Mouse (Mus musculus): ENCODE results near the gene Litaf. TPM values are rescaled to one million over a fixed set of nuclear protein-coding genes. Genes with fewer than 3 reads are reported as not detected.

Gene Litaf
- total RNA-seq, 2 experiments from 2014 or later = 10.0 to 10.1 TPM

DNA sequence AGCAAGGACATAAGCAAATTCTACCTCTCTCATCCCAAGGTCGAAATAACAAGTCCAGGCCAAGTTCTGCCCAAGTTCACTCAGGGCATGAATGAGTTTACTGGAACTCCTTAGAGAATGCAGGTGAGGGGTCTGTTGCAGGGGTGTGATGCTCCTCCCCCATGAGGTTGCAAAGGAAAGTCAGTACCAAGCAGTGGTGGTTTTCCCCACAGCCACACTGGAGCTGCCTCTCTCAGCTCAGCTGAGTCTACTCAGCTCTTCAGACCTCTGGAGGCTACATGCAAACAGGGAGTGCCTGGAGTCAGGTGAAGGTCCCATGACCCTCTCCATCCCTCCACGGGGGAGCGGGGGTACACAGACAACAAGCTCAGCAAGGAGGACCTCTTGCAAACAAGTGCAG lies 108.2 kb downstream of the Litaf start:
- DNase-seq = no peak

DNA sequence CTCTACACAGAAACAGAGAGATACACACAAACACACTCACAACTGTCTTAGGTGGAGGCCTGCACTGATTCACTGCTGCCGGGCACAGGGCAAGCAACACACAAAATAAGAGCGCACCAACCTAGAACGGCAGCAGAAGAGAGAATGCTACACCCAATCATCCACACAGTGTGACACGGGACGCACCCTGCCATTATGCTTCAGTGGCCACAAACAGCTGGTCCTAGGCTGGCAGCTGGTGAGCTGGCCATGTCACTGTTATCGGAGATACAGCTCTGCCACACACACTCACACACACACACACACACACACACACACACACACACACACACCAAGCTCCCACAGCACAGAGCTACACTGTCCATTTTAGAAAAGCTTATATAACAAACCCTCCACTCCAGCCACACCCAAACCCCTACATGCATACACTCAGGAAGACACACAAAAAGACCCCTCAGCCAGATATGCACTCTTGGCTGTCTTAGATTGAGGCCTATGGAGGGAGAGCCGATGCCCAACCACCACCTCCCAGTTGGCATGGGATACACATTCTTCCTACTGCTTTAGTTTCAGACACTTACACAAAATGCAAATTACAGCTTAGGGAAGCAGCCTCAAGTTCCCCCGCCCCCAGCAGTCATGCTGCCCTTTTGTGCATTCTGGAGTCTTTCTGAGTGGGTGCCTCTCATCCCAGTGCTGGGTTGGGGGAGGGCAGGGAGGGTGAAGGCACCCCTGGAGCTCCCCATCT lies 108.8 kb downstream of the Litaf start:
- DNase-seq = no peak

DNA sequence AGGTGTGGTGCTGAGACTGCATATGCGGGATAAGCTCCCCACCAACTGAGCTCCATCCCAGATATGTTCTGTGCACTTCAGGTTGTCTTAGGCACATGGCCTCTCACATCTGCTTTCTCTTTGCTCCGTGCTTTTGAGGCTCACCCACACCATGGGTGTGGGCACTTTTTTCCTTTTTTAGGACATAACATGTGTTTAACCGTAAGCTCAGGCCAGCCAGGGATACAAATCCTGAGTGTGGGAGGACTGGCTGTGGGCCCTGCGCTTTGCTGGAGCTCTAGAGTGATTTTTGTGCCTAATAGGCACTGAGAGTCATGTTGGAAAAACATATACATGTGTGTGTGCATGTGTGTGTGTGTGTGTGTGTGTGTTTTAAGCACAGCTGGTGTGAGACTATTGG lies 110.9 kb downstream of the Litaf start:
- no peak for DNase-seq

GRCm38 (mm10) chr16:10952881-10953280 lies 113.1 kb downstream of the Litaf start:
- no peak for DNase-seq

DNA sequence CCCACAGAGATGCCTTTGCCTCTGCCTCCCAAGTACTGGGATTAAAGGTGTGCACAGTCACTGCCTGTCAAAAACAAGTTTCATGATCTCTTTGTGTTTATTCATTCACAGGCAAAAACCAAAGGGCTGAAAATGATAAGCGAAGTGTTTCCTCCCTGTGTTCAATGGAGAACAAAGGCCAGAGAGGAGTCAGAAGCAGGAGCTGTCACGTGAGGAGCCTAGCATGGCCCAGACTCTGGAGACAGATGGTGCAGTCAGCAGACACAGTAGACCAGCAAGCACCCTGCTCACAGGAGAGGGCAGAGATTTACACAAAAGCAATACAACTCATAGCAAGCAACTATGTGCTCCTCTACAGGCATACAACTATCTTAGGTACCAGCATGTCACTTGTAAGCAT lies 113.9 kb downstream of the Litaf start:
- no peak for DNase-seq

GRCm38 (mm10) chr16:10951581-10951980 lies 114.4 kb downstream of the Litaf start:
- DNase-seq = no peak

GRCm38 (mm10) chr16:10950539-10950938 lies 115.4 kb downstream of the Litaf start:
- DNase-seq = no peak

DNA sequence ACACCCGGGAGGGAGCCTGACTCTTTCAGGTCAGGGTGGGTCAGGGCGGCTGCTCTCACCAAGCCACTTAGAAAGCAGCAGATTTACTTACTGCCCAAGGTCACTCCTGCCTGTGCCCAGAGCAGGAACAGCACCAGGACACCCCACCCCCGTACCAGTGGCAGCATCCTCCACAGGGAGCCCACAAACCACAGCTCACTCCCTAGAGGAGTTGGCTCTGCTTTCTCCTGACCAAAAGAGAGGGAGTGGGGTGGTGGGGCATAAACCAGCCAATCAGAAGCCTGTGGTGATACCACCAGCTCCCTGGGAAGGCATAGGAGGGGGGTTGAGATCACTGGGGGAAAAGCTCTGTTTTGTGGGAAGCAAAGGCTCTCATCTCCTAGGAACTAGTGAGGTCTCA lies 118.2 kb downstream of the Litaf start:
- DNase-seq = no peak

GRCm38 (mm10) chr16:10945381-10946127 lies 120.4 kb downstream of the Litaf start:
- DNase-seq = no peak

DNA sequence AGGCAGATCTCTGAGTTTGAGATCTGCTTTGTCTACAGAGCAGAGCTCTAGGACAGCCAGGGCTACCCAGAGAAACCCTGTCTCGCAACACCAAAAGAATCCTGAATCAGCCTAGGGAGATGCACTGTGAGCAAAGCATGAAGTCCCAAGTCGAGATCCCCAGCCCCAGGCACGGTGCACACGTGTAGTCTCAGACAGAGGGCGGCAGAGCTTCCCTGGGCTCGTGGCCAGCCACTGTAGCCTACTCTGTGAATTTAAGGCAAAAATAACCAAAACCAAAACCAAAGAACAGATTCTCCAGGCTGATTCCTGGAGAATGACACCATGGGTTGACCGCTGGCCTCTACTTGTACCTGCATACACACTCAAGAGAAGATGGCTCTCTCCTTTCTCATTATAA lies 121.4 kb downstream of the Litaf start:
- DNase-seq = no peak

- DNase-seq = no peak
Measured at GRCm38 (mm10) chr16:10943257-10943656, 122.7 kb downstream of the Litaf start.

- no peak for DNase-seq
Measured at GRCm38 (mm10) chr16:10940661-10941060, 125.3 kb downstream of the Litaf start.

DNA sequence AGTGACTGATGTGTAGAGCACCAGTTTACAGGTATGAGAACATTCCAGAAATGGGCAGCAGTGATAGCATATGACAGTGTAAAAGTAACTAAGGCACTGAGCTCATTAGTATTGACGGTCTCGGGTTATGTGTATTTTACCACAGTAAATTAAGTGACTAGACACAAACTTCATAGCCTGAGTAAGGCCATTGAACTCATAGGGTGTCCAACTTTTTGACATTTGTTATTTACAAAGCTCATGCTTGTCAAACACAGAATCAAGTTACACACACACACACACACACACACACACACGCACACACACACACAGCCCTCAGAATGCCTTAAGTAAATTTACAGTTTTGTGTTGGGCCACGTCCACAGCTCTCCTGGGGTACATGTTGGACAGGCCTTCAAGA lies 126.0 kb downstream of the Litaf start:
- no peak for DNase-seq

DNA sequence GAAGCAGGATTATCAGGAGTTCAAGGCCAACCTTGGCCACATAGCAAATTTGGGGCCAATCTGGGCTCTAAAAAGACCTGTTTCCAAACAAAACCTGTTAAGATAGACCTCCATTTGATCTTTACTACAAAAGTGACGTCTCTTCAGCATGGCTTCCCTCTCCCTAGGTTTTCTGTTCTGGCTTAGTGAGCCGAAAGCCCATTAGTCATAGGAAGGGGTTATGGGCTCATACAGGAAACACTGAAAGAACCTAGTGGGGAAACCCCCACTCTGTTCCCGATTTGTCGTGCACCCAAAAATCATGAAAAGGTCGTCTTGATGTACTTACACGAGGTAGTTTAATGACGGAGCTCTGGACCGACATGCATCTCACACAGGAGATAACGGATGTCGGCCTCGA lies 128.5 kb downstream of the Litaf start:
- DNase-seq = no peak

- no peak for DNase-seq
Measured at GRCm38 (mm10) chr16:10936700-10937319, 129.1 kb downstream of the Litaf start.

- DNase-seq = no peak
Measured at GRCm38 (mm10) chr16:10934047-10934446, 131.9 kb downstream of the Litaf start.

- no peak for DNase-seq
Measured at GRCm38 (mm10) chr16:10933372-10933771, 132.6 kb downstream of the Litaf start.

DNA sequence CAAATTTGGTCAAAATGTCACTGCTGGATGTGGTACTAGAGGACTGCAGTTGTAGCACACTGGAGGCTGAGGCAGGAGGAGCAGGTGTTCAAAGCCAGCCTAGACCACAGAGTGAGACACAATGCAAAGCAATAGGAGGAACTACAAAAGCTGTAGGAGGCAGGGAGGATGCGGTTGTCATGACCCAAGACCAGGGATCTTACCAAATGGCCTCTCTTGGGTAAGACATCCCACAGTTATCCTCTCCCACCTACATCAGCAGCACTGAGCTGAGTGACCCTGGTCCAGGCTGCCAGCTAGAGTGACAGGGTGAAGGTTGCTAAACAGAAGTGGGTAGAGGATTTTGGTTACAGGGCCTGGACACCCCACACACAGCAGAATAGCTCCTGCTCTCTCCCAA lies 138.9 kb downstream of the Litaf start:
- DNase-seq = no peak

- no peak for DNase-seq
Measured at GRCm38 (mm10) chr16:10925591-10926180, 140.3 kb downstream of the Litaf start.

DNA sequence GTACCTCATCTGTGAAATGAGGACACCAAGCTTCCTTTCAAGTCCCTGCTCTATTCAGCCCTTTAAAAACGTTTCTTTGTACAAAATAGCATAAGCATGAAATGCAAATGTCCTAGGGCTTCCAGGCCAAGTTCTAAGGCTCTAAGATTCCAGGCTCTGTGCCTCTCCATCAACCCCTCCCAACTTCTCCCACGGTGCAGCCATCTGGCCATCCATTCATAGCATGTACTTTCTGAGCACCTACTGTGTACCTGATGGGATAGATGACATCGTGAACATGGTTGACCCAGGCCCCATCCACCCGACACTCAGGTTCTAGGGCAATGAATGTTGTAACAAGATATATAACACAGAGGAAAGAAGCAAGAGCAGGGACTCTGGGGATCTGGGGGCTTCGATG lies 142.4 kb downstream of the Litaf start:
- no peak for DNase-seq

DNA sequence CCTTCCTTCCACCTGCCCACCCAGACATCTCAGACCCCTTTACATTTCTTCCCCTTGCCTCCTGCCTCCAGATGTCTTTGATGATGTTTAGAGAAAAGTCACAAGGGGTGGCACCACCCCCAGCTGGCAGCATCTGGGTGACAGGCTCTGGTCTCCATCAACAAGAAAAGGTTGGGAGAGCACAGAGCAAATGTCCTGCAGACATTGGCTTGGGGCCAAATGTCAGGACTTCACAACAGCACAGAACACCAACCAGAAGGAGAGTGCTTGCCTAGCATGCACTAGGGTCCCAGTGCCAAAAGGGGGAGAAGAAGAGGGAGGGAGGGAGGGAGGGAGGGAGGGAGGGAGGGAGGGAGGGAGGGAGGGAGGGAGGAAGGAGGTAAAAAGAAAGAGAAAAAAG lies 146.1 kb downstream of the Litaf start:
- no peak for DNase-seq

DNA sequence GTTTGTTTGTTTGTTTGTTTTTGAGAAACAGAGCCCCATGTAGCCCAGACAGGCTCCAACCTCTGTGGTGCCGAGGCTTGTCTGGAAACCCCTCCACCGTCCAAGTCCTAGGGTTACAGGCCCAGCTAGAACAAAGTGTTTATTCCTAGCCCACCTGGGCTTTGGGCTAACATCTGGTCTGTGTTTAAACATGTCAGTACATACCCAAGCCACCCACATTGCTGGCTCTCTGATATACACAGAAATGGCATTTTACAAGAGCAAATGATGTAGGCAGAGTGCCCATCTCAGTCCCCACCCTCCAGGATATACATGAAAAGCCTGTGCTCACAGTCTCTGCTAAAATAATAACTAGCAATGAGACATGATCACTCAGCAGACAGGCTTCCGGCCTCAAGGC lies 149.7 kb downstream of the Litaf start:
- no peak for DNase-seq

- no peak for DNase-seq
Measured at GRCm38 (mm10) chr16:10915066-10915465, 150.9 kb downstream of the Litaf start.
